Mouse (Mus musculus): ENCODE measurements at regions not wholly inside any gene's neighbourhood (a gene's known extent, or its start where the extent isn't known, plus 50 kb on each side); places are given as distances from the start of the nearest gene placed in this dataset.

GRCm38 (mm10) chr12:73405583-73405982 lies 119.0 kb downstream of the Slc38a6 start:
- no peaks in the 10 kb centered on the region for H3K27me3 ChIP-seq (ENCODE audit: control insufficient read depth, insufficient read depth, low read length, poor library complexity, severe bottlenecking)
- TF ChIP-seq POLR2A (IDR thresholded peaks at IDR 0.05; ENCODE audit: insufficient read depth, low read length) (no peak), EP300 (IDR thresholded peaks at IDR 0.05; ENCODE audit: insufficient read depth, low read depth, low read length) (no peak), CTCF (IDR thresholded peaks at IDR 0.05; ENCODE audit: low read depth, low read length) (no peak)
- H3K9ac ChIP-seq (ENCODE audit: low read depth, poor library complexity, severe bottlenecking) = no peak overlapping the region
- no peak overlapping the region for H3K4me3 ChIP-seq (ENCODE audit: low read depth, low read length)
- no peaks in the 10 kb centered on the region for H3K9me3 ChIP-seq (replicated peaks; ENCODE audit: control insufficient read depth, insufficient read depth, low read length, poor library complexity, severe bottlenecking)
- H3K27ac ChIP-seq (ENCODE audit: insufficient read depth, low read length) = no peak overlapping the region
- H3K36me3 ChIP-seq (ENCODE audit: control insufficient read depth, insufficient read depth, low read length, poor library complexity, severe bottlenecking) = no peaks in the 10 kb centered on the region
- H3K4me1 ChIP-seq (ENCODE audit: control insufficient read depth, insufficient read depth, low read length) = no peaks in the 10 kb centered on the region

- H3K27ac ChIP-seq (ENCODE audit: insufficient read depth, low read length) = no peak overlapping the region
Observed at GRCm38 (mm10) chr12:73405106-73405505, 118.5 kb downstream of the Slc38a6 start.

GRCm38 (mm10) chr12:73403906-73404474 lies 117.4 kb downstream of the Slc38a6 start:
- Histone ChIP-seq H3K9me3 (replicated peaks; ENCODE audit: control insufficient read depth, insufficient read depth, low read length, poor library complexity, severe bottlenecking) (no peaks in the 10 kb centered on the region), H3K9ac (ENCODE audit: low read depth, poor library complexity, severe bottlenecking) (no peak overlapping the region), H3K36me3 (ENCODE audit: control insufficient read depth, insufficient read depth, low read length, poor library complexity, severe bottlenecking) (no peaks in the 10 kb centered on the region), H3K4me3 (ENCODE audit: low read depth, low read length) (no peak overlapping the region), H3K27me3 (ENCODE audit: control insufficient read depth, insufficient read depth, low read length, poor library complexity, severe bottlenecking) (no peaks in the 10 kb centered on the region), H3K4me1 (ENCODE audit: control insufficient read depth, insufficient read depth, low read length) (no peaks in the 10 kb centered on the region), H3K27ac (ENCODE audit: insufficient read depth, low read length) (no peak overlapping the region)
- TF ChIP-seq POLR2A (IDR thresholded peaks at IDR 0.05; ENCODE audit: insufficient read depth, low read length) = no peak
- TF ChIP-seq EP300 (IDR thresholded peaks at IDR 0.05; ENCODE audit: insufficient read depth, low read depth, low read length) = no peak
- no peak for TF ChIP-seq CTCF (IDR thresholded peaks at IDR 0.05; ENCODE audit: low read depth, low read length)

More at GRCm38 (mm10) chr12:73405106-73405505, 118.5 kb downstream of the Slc38a6 start:
- Histone ChIP-seq H3K36me3 (ENCODE audit: control insufficient read depth, insufficient read depth, low read length, poor library complexity, severe bottlenecking) (no peaks in the 10 kb centered on the region), H3K4me3 (ENCODE audit: low read depth, low read length) (no peak overlapping the region), H3K4me1 (ENCODE audit: control insufficient read depth, insufficient read depth, low read length) (no peaks in the 10 kb centered on the region), H3K9me3 (replicated peaks; ENCODE audit: control insufficient read depth, insufficient read depth, low read length, poor library complexity, severe bottlenecking) (no peaks in the 10 kb centered on the region), H3K27me3 (ENCODE audit: control insufficient read depth, insufficient read depth, low read length, poor library complexity, severe bottlenecking) (no peaks in the 10 kb centered on the region), H3K9ac (ENCODE audit: low read depth, poor library complexity, severe bottlenecking) (no peak overlapping the region)
- TF ChIP-seq CTCF (IDR thresholded peaks at IDR 0.05; ENCODE audit: low read depth, low read length) = no peak
- TF ChIP-seq EP300 (IDR thresholded peaks at IDR 0.05; ENCODE audit: insufficient read depth, low read depth, low read length) = no peak
- no peak for TF ChIP-seq POLR2A (IDR thresholded peaks at IDR 0.05; ENCODE audit: insufficient read depth, low read length)
